Mouse (Mus musculus) hindbrain, embryonic 11.5 days (tissue): ENCODE data around the gene Rreb1. TPM values are rescaled to one million over a fixed set of nuclear protein-coding genes. Genes with fewer than 3 reads are reported as not detected.

Experiments used
- ATAC-seq: fragments of 200-750 bp; cut with Nextera tagmentation; 2 replicates; pipeline ENCODE4 v1.8.0; 2017; ENCODE audit warnings: mild to moderate bottlenecking, moderate TSS enrichment, moderate library complexity; ENCODE audit not compliant: low FRiP score
- DNase-seq: peaks from one replicate; pipeline ENCODE4 v3.0.0-alpha.2; 2015; ENCODE audit warnings: low spot score
- H3K27ac ChIP-seq: fragments of 300-500 bp; sonication (generic); 2 replicates; pipeline ENCODE4 v1.5.1; 2014; ENCODE audit warnings: mild to moderate bottlenecking, low read depth, low read length
- H3K27me3 ChIP-seq: fragments of 300-500 bp; sonication (generic); 2 replicates; pipeline ENCODE4 v1.6.1; 2014; ENCODE audit warnings: mild to moderate bottlenecking, low read length, moderate library complexity, mixed read lengths; ENCODE audit not compliant: control insufficient read depth, insufficient read depth
- H3K36me3 ChIP-seq: fragments of 300-500 bp; sonication (generic); 2 replicates; pipeline ENCODE4 v1.6.1; 2014; ENCODE audit warnings: mild to moderate bottlenecking, low read length, moderate library complexity, mixed read lengths; ENCODE audit not compliant: control insufficient read depth, insufficient read depth
- H3K4me1 ChIP-seq: fragments of 300-500 bp; sonication (generic); replicated peaks from 2 replicates; pipeline ENCODE4 v1.6.1; 2014; ENCODE audit warnings: low read length, mixed read lengths; ENCODE audit not compliant: control insufficient read depth, insufficient read depth
- H3K4me2 ChIP-seq: fragments of 300-500 bp; sonication (generic); replicated peaks from 2 replicates; pipeline ENCODE4 v1.6.1; 2014; ENCODE audit warnings: mild to moderate bottlenecking, low read depth, low read length
- H3K4me3 ChIP-seq: fragments of 300-500 bp; sonication (generic); 2 replicates; pipeline ENCODE4 v1.5.1; 2014; ENCODE audit warnings: low read depth, low read length
- H3K9ac ChIP-seq: fragments of 300-500 bp; sonication (generic); 2 replicates; pipeline ENCODE4 v1.6.1; 2014; ENCODE audit warnings: low read depth, low read length
- H3K9me3 ChIP-seq: fragments of 300-500 bp; sonication (generic); 2 replicates; pipeline ENCODE4 v1.6.1; 2016; ENCODE audit warnings: low read length; ENCODE audit not compliant: control insufficient read depth
- WGBS: fragments of 180-500 bp; shearing (Covaris S2); extraction: QIAGEN DNeasy Blood & Tissue Kit; methylation state at CpG from one replicate; pipeline ENCODE4 v1.1.7; 2014; 5-methylcytosine and 5-hydroxymethylcytosine counted together
- polyA plus RNA-seq: library from polyadenylated mRNA; unstranded; fragments of >200 nt; fragmentation: Nextera tagmentation; extraction: Ambion mirVana; gene quantifications from 2 replicates; pipeline ENCODE4 v1.2.1, GENCODE M21; 2014

Gene Rreb1
- polyA plus RNA-seq, 1 experiment from 2014 or later: 7.0 TPM

- DNase-seq: peak; percentile 36
- H3K9ac ChIP-seq: peak overlapping the region; percentile 94
- H3K27ac ChIP-seq: no peak overlapping the region
Observed at GRCm38 (mm10) chr13:37992638-37993371, 214.6 kb downstream of the Rreb1 start.

GRCm38 (mm10) chr13:37993376-37993703 is 215.1 kb downstream of the Rreb1 start:
- Histone ChIP-seq H3K36me3 (peaks cover 7% of the 10 kb centered on the region; the same call in 1 of the 2 replicates), H3K27me3 (no peaks in the 10 kb centered on the region), H3K9me3 (no peaks in the 10 kb centered on the region), H3K4me2 (peak overlapping the region; percentile 76), H3K4me1 (0 out of 2 replicates have a peak, but pooled peaks cover 4% of the 10 kb centered on the region), H3K4me3 (peak overlapping the region; percentile 93), H3K27ac (peak overlapping the region; percentile 88), H3K9ac (peak overlapping the region; percentile 94)
- WGBS: under 1% methylated on average over 17 of the region's 17 CpGs
- DNase-seq (no peak), ATAC-seq (no peak)

More at GRCm38 (mm10) chr13:37992638-37993371, 214.6 kb downstream of the Rreb1 start:
- H3K36me3 ChIP-seq: peaks cover 7% of the 10 kb centered on the region; the same call in 1 of the 2 replicates
- 15% methylated on average over 10 of the region's 10 CpGs for whole genome bisulfite sequencing
- H3K27me3 ChIP-seq: no peaks in the 10 kb centered on the region
- H3K4me2 ChIP-seq: peak overlapping the region; percentile 76
- H3K9me3 ChIP-seq: no peaks in the 10 kb centered on the region
- ATAC-seq: no peak
- peak overlapping the region; percentile 93 for H3K4me3 ChIP-seq
- 0 out of 2 replicates have a peak, but pooled peaks cover 4% of the 10 kb centered on the region for H3K4me1 ChIP-seq

GRCm38 (mm10) chr13:37993704-37994404 is 215.7 kb downstream of the Rreb1 start, which contains the start of gene Ssr1:
Gene Ssr1 (minus strand): TSS chr13:37994217.
- Histone ChIP-seq H3K27me3 (no peaks in the 10 kb centered on the region), H3K9ac (peak within 1 kb of the TSS; percentile 94), H3K27ac (peak within 1 kb of the TSS; percentile 88), H3K36me3 (peaks cover 7% of the 10 kb centered on the region; the same call in 1 of the 2 replicates), H3K9me3 (no peaks in the 10 kb centered on the region), H3K4me3 (peak within 1 kb of the TSS; percentile 93), H3K4me1 (0 out of 2 replicates have a peak, but pooled peaks cover 4% of the 10 kb centered on the region), H3K4me2 (peak within 1 kb of the TSS; percentile 76)
- DNase-seq (peak; percentile 99), ATAC-seq (peak; percentile 98)
- WGBS: under 1% methylated on average over 81 of the region's 89 CpGs

GRCm38 (mm10) chr13:37994405-37994749 is 216.2 kb downstream of the Rreb1 start:
- DNase-seq: no peak
- Histone ChIP-seq H3K4me2 (peak overlapping the region; percentile 31; the same call in 1 of the 2 replicates), H3K27ac (0 out of 2 replicates have a peak overlapping the region, but pooled peaks have one; percentile 88), H3K9ac (peak overlapping the region; percentile 44), H3K9me3 (no peaks in the 10 kb centered on the region), H3K4me3 (peak overlapping the region; percentile 93), H3K27me3 (no peaks in the 10 kb centered on the region), H3K36me3 (peaks cover 3% of the 10 kb centered on the region; the same call in 1 of the 2 replicates), H3K4me1 (0 out of 2 replicates have a peak, but pooled peaks cover 4% of the 10 kb centered on the region)
- 24% methylated on average over 7 of the region's 7 CpGs for WGBS
- peak; percentile 66 for ATAC-seq

- Histone ChIP-seq H3K4me1 (no peaks in the 10 kb centered on the region), H3K4me2 (no peak overlapping the region), H3K36me3 (no peaks in the 10 kb centered on the region), H3K27ac (no peak overlapping the region), H3K9ac (no peak overlapping the region), H3K9me3 (no peaks in the 10 kb centered on the region), H3K4me3 (no peak overlapping the region), H3K27me3 (no peaks in the 10 kb centered on the region)
- ATAC-seq: no peak
- WGBS: 71% methylated on average over 3 of the region's 3 CpGs
- DNase-seq: no peak
Observed at GRCm38 (mm10) chr13:37999713-38000112, 221.5 kb downstream of the Rreb1 start.

Other genes with a start within 250 kb of the Rreb1 start
- 91.2 and 110 TPM in 2 replicates for gene Ssr1, start 215.8 kb downstream of the Rreb1 start, polyA plus RNA-seq